8 mouse cellular contexts compared by ENCODE assay signal in the genomic region with DNA sequence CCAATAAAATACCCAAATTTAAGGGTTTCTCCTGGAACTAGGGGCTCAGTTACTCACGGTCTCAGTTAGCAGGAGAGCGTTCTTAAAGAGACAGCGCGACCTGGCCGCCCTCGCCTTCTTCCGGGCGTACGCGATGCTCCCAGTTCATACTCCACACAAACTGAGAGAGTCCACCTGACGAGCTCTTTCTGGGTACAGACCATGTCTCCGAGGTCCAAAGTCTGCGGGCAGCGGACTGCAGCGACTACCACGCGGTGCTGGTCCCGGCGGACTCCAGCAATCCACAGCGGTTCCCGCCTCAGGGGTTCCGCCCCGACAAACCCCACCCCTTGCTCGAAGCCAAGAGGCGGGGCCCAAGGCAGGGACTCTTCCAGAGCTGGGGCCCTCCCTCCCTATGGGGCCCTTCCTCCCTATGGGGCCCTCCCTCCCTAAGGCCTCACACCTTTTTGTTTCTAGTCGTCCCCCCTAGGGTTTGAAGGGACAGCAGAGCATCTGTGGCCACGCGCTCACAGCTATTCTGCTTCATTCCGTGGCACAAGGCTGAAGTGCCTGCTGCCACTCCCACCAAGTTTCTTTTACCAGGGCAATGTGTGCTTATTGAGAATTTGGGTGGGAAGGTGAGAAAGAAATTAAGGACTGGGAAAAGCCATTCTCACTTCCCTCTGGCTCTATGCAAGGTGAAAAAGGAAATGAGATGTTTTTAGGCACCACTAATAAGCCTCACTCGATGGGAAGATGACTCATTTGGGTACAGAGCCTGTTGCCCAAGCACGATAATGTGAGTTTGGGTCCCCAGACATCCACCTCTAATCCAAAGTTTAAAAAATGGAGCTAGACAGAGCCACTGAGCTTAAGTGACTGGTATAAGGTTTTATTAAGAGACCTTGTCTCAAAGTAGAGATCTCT. TPM values are rescaled to one million over a fixed set of nuclear protein-coding genes. Genes with fewer than 3 reads are reported as not detected.
A peak's percentile ranks its signal among the peaks of the same experiment; 100 is the strongest.
DNase-seq lines count a peak whose midpoint lies in the region; ATAC-seq and TF ChIP-seq lines count a peak whose summit lies in the region.

Gene Itpripl1, minus strand, starts transcription at position 285 of the 906 bp plus-strand sequence.

- peak within 1 kb of the TSS; percentile 73 for H3K4me3 ChIP-seq in embryonic facial prominence, embryonic 10.5 days
- H3K4me3 ChIP-seq in heart, adult 2 months: peak within 1 kb of the TSS; percentile 75
- H3K4me3 ChIP-seq in liver, embryonic 11.5 days (ENCODE audit: low read depth, low read length): peak within 1 kb of the TSS; percentile 74
- H3K4me3 ChIP-seq in stomach, embryonic 15.5 days (replicated peaks): peak within 1 kb of the TSS; percentile 65

- peak; percentile 52; the same call in 1 of the 2 replicates for TF ChIP-seq EP300 in heart, adult 2 months (IDR thresholded peaks at IDR 0.05; ENCODE audit: insufficient read depth, low read depth, low read length)

- DNase-seq in 416B (ENCODE audit: low read depth): peak; percentile 78
- peak; percentile 79 to 91 for DNase-seq in adrenal gland, adult (ENCODE audit: inconsistent age in 2 of 2, low spot score in 1 of 2)
- DNase-seq in embryonic facial prominence, embryonic 10.5 days (ENCODE audit: low spot score): peak; percentile 79
- peak; percentile 91 to 93 for DNase-seq in heart, adult 2 months
- DNase-seq in kidney, adult 18-20 months: peak; percentile 90
- DNase-seq in liver, embryonic 11.5 days (ENCODE audit: low spot score): peak; percentile 85

- H3K79me2 ChIP-seq in heart, adult 2 months (replicated peaks; ENCODE audit: control insufficient read depth, insufficient read depth, low read length): no peaks in the 10 kb centered on the region

- H3K27me3 ChIP-seq in embryonic facial prominence, embryonic 10.5 days (replicated peaks; ENCODE audit: low read depth, poor library complexity, severe bottlenecking): 0 out of 2 replicates have a peak, but pooled peaks cover 4% of the 10 kb centered on the region
- no peaks in the 10 kb centered on the region for H3K27me3 ChIP-seq in heart, adult 2 months (ENCODE audit: control insufficient read depth, insufficient read depth, low read length)
- no peaks in the 10 kb centered on the region for H3K27me3 ChIP-seq in liver, embryonic 11.5 days (replicated peaks; ENCODE audit: control insufficient read depth, insufficient read depth, low read length)
- no peaks in the 10 kb centered on the region for H3K27me3 ChIP-seq in stomach, embryonic 15.5 days (replicated peaks)

- WGBS in embryonic facial prominence, embryonic 10.5 days: 4% methylated on average over 31 of the region's 31 CpGs
- WGBS in heart, adult 2 months: 4% methylated on average over 31 of the region's 31 CpGs
- 4% methylated on average over 31 of the region's 31 CpGs for WGBS in liver, embryonic 11.5 days
- WGBS in stomach, embryonic 15.5 days: 3% methylated on average over 31 of the region's 31 CpGs

- TF ChIP-seq CTCF in heart, adult 2 months (IDR thresholded peaks at IDR 0.05): no peak

- H3K36me3 ChIP-seq in embryonic facial prominence, embryonic 10.5 days (replicated peaks): peaks cover 35% of the 10 kb centered on the region
- H3K36me3 ChIP-seq in heart, adult 2 months (ENCODE audit: control insufficient read depth, insufficient read depth, low read length): peaks cover 8% of the 10 kb centered on the region
- peaks cover 26% of the 10 kb centered on the region for H3K36me3 ChIP-seq in liver, embryonic 11.5 days (ENCODE audit: control insufficient read depth, insufficient read depth, low read length)
- peaks cover 3% of the 10 kb centered on the region; the same call in 1 of the 2 replicates for H3K36me3 ChIP-seq in stomach, embryonic 15.5 days

- no peaks in the 10 kb centered on the region for H3K9me3 ChIP-seq in embryonic facial prominence, embryonic 10.5 days
- peaks cover 3% of the 10 kb centered on the region; the same call in 1 of the 2 replicates for H3K9me3 ChIP-seq in liver, embryonic 11.5 days (ENCODE audit: control insufficient read depth, low read length)
- no peaks in the 10 kb centered on the region for H3K9me3 ChIP-seq in stomach, embryonic 15.5 days

- peak within 1 kb of the TSS; percentile 82 for H3K27ac ChIP-seq in embryonic facial prominence, embryonic 10.5 days (replicated peaks)
- H3K27ac ChIP-seq in heart, adult 2 months: peak within 1 kb of the TSS; percentile 90
- H3K27ac ChIP-seq in liver, embryonic 11.5 days (ENCODE audit: low read depth, low read length): peak within 1 kb of the TSS; percentile 73
- H3K27ac ChIP-seq in stomach, embryonic 15.5 days: peak within 1 kb of the TSS; percentile 28; the same call in 1 of the 2 replicates

- peaks cover 21% of the 10 kb centered on the region for H3K4me1 ChIP-seq in embryonic facial prominence, embryonic 10.5 days
- H3K4me1 ChIP-seq in heart, adult 2 months (ENCODE audit: control insufficient read depth, insufficient read depth, low read length): peaks cover 6% of the 10 kb centered on the region
- peaks cover 28% of the 10 kb centered on the region for H3K4me1 ChIP-seq in liver, embryonic 11.5 days (replicated peaks; ENCODE audit: control insufficient read depth, insufficient read depth, low read length)
- H3K4me1 ChIP-seq in stomach, embryonic 15.5 days: peaks cover 8% of the 10 kb centered on the region

- peak; percentile 87 for TF ChIP-seq POLR2A in heart, adult 2 months (IDR thresholded peaks at IDR 0.05; ENCODE audit: insufficient read depth, low read depth, low read length)

- H3K9ac ChIP-seq in heart, adult 2 months (ENCODE audit: low read depth, low read length): peak within 1 kb of the TSS; percentile 78
- H3K9ac ChIP-seq in liver, embryonic 11.5 days (ENCODE audit: low read depth, low read length): peak within 1 kb of the TSS; percentile 84
- peak within 1 kb of the TSS; percentile 27; the same call in 1 of the 2 replicates for H3K9ac ChIP-seq in stomach, embryonic 15.5 days

- intact Hi-C loops in heart, adult 2 months (cut with DNase I): loop anchor here (1.0 kb wide), 1 partner anchor 22 kb away; no protein-coding TSS in a partner anchor

- ATAC-seq in liver, embryonic 11.5 days (replicated peaks; ENCODE audit: low FRiP score): peak; percentile 99
- ATAC-seq in monocyte, adult 5-6 weeks (replicated peaks; ENCODE audit: insufficient number of reproducible peaks, low FRiP score, low TSS enrichment, poor library complexity, severe bottlenecking): peak; percentile 85
- peak; percentile 98 for ATAC-seq in stomach, embryonic 15.5 days (ENCODE audit: insufficient read depth, low FRiP score, low read depth)

- peak within 1 kb of the TSS; percentile 97 for H3K4me2 ChIP-seq in liver, embryonic 11.5 days
- H3K4me2 ChIP-seq in stomach, embryonic 15.5 days: peak within 1 kb of the TSS; percentile 83

RNA-seq across cellular contexts. Expression of gene Itpripl1, which starts in this region (rescaled TPM):
- polyA plus RNA-seq in embryonic facial prominence, embryonic 10.5 days (2016; fragmentation: Nextera tagmentation; extraction: Ambion mirVana): 14.6 and 17.4 TPM in 2 replicates
- 10 to 100 TPM; 14.4 to 17.6 TPM for total RNA-seq in heart, adult 2 months (2021)
- 7.9 and 11.5 TPM in 2 replicates for polyA plus RNA-seq in heart, adult 2 months (2012; rRNA removed)
- 32.1 and 33.4 TPM in 2 replicates for polyA plus RNA-seq in liver, embryonic 11.5 days (2014; fragmentation: Nextera tagmentation; extraction: Ambion mirVana)
- 10.8 to 22.5 TPM (median 14.0 TPM) in 3 replicates for total RNA-seq in monocyte, adult 5-6 weeks (2017)
- 28.8 and 29.9 TPM in 2 replicates for polyA plus RNA-seq in stomach, embryonic 15.5 days (2015; fragmentation: Nextera tagmentation; extraction: Ambion mirVana)

Comparison
In these comparisons a context has a peak if more than half of its experiments do, and no peak if none do; other contexts are left out.
1. Peak in every context shown above with its lines: DNase-seq, ATAC-seq, H3K4me3 ChIP-seq and H3K27ac ChIP-seq.
2. H3K27ac ChIP-seq: peak in every context shown above with its lines; median percentile 90 in heart, adult 2 months; 82 in embryonic facial prominence, embryonic 10.5 days; 73 in liver, embryonic 11.5 days; 28 in stomach, embryonic 15.5 days.
3. H3K9ac ChIP-seq: peak in every context shown above with its lines; median percentile 84 in liver, embryonic 11.5 days; 78 in heart, adult 2 months; 27 in stomach, embryonic 15.5 days.